Mouse (Mus musculus): Measurements from ENCODE around the gene Necap1. TPM values are rescaled to one million over a fixed set of nuclear protein-coding genes. Genes with fewer than 3 reads are reported as not detected.

Gene Necap1
- polyA plus RNA-seq, 1 experiment, result 21.9 TPM

GRCm38 (mm10) chr6:122869846-122870245, 4.4 kb upstream of the Necap1 start:
- H3K27me3 ChIP-seq (ENCODE audit: control insufficient read depth, insufficient read depth, insufficient read length), result no peaks in the 10 kb centered on the region
- peak overlapping the region; percentile 2 for H3K4me3 ChIP-seq
- peaks cover 4% of the 10 kb centered on the region for H3K79me2 ChIP-seq (ENCODE audit: control insufficient read depth, insufficient read depth)
- peak overlapping the region; percentile 77 for H3K4me2 ChIP-seq (ENCODE audit: low read depth)
- no peak overlapping the region for H3ac ChIP-seq (ENCODE audit: control insufficient read depth, insufficient read length)
- TF ChIP-seq SRF (IDR thresholded peaks at IDR 0.05; ENCODE audit: control insufficient read depth, insufficient read length, low read depth), result no peak
- 0 out of 2 replicates have a peak, but pooled peaks have one; percentile 22 for TF ChIP-seq CEBPB (IDR thresholded peaks at IDR 0.05; ENCODE audit: insufficient read depth, poor library complexity, severe bottlenecking)
- no peaks in the 10 kb centered on the region for H3K36me3 ChIP-seq (ENCODE audit: control insufficient read depth, insufficient read depth)

DNA sequence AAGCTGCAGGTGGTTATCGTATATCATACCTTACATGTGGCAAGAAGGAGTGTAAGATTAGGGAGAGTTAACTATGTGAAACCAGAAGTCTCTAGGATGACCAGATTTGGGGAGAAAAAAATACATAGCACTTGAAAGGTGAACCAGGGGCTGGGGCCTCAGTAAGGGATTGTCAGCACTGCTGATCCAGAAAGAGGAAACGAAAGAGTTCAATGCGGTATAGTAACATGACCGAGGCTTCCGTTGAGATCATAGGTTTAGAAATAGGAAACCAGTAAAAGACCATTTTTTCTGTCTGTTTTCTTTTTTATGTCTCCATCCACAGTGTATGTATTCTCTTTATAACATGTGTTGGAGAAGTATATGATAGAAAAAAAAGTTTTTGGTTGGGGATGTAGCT, 1.5 kb upstream of the Necap1 start:
- peaks cover 14% of the 10 kb centered on the region for H3K36me3 ChIP-seq (ENCODE audit: control insufficient read depth, insufficient read depth)
- no peak overlapping the region for H3ac ChIP-seq (ENCODE audit: control insufficient read depth, insufficient read length)
- H3K79me2 ChIP-seq (ENCODE audit: control insufficient read depth, insufficient read depth), result peaks cover 33% of the 10 kb centered on the region
- no peaks in the 10 kb centered on the region for H3K27me3 ChIP-seq (ENCODE audit: control insufficient read depth, insufficient read depth, insufficient read length)
- no peak overlapping the region for H3K4me3 ChIP-seq
- no peak for TF ChIP-seq POLR2AphosphoS2 (IDR thresholded peaks at IDR 0.05; ENCODE audit: insufficient read length, low read depth)
- no peak for TF ChIP-seq SRF (IDR thresholded peaks at IDR 0.05; ENCODE audit: control insufficient read depth, insufficient read length, low read depth)
- TF ChIP-seq E2F4 (IDR thresholded peaks at IDR 0.05; ENCODE audit: insufficient read depth), result no peak
- TF ChIP-seq POLR2A (IDR thresholded peaks at IDR 0.05; ENCODE audit: insufficient read length, low read depth), result no peak
- no peak for TF ChIP-seq TCF3 (IDR thresholded peaks at IDR 0.05; ENCODE audit: insufficient read length, low read depth)
- no peak for TF ChIP-seq MAX (IDR thresholded peaks at IDR 0.05; ENCODE audit: low read depth)
- TF ChIP-seq REST (IDR thresholded peaks at IDR 0.05; ENCODE audit: insufficient read depth, insufficient read length), result no peak
- TF ChIP-seq MYOD1 (IDR thresholded peaks at IDR 0.05; ENCODE audit: control insufficient read depth in 1 of 3, insufficient read length in 2 of 3, low read depth in 2 of 3), result no peak
- TF ChIP-seq TCF12 (IDR thresholded peaks at IDR 0.05; ENCODE audit: insufficient read depth, poor library complexity, severe bottlenecking), result no peak
- no peak for TF ChIP-seq CEBPB (IDR thresholded peaks at IDR 0.05; ENCODE audit: insufficient read depth, poor library complexity, severe bottlenecking)
- TF ChIP-seq MYOG (IDR thresholded peaks at IDR 0.05; ENCODE audit: control insufficient read depth in 1 of 3, insufficient read depth in 1 of 3, insufficient read length in 2 of 3, low read depth in 2 of 3), result no peak
- TF ChIP-seq USF1 (IDR thresholded peaks at IDR 0.05; ENCODE audit: low read depth), result no peak
- H3K4me2 ChIP-seq (ENCODE audit: low read depth), result no peak overlapping the region

GRCm38 (mm10) chr6:122874720-122875389, 581 bp downstream of the Necap1 start:
- Histone ChIP-seq H3K79me2 (ENCODE audit: control insufficient read depth, insufficient read depth) (peaks cover 54% of the 10 kb centered on the region), H3K4me3 (peak overlapping the region; percentile 70), H3K27me3 (ENCODE audit: control insufficient read depth, insufficient read depth, insufficient read length) (no peaks in the 10 kb centered on the region), H3K36me3 (ENCODE audit: control insufficient read depth, insufficient read depth) (peaks cover 20% of the 10 kb centered on the region), H3ac (ENCODE audit: control insufficient read depth, insufficient read length) (peak overlapping the region; percentile 21), H3K4me2 (ENCODE audit: low read depth) (peak overlapping the region; percentile 77)
- TF ChIP-seq MYOG (IDR thresholded peaks at IDR 0.05; ENCODE audit: control insufficient read depth in 1 of 3, insufficient read depth in 1 of 3, insufficient read length in 2 of 3, low read depth in 2 of 3), result peak in 1 of 3 experiments; percentile 20
- no peak for TF ChIP-seq CEBPB (IDR thresholded peaks at IDR 0.05; ENCODE audit: insufficient read depth, poor library complexity, severe bottlenecking)
- no peak for TF ChIP-seq REST (IDR thresholded peaks at IDR 0.05; ENCODE audit: insufficient read depth, insufficient read length)
- no peak for TF ChIP-seq POLR2AphosphoS2 (IDR thresholded peaks at IDR 0.05; ENCODE audit: insufficient read length, low read depth)

GRCm38 (mm10) chr6:122879141-122879735, 5.0 kb downstream of the Necap1 start:
- no peak for TF ChIP-seq SRF (IDR thresholded peaks at IDR 0.05; ENCODE audit: control insufficient read depth, insufficient read length, low read depth)
- no peak for TF ChIP-seq POLR2AphosphoS2 (IDR thresholded peaks at IDR 0.05; ENCODE audit: insufficient read length, low read depth)
- TF ChIP-seq TCF3 (IDR thresholded peaks at IDR 0.05; ENCODE audit: insufficient read length, low read depth), result no peak
- TF ChIP-seq MAX (IDR thresholded peaks at IDR 0.05; ENCODE audit: low read depth), result no peak
- no peak for TF ChIP-seq CEBPB (IDR thresholded peaks at IDR 0.05; ENCODE audit: insufficient read depth, poor library complexity, severe bottlenecking)
- no peak for TF ChIP-seq POLR2A (IDR thresholded peaks at IDR 0.05; ENCODE audit: insufficient read length, low read depth)
- TF ChIP-seq MYOD1 (IDR thresholded peaks at IDR 0.05; ENCODE audit: control insufficient read depth in 1 of 3, insufficient read length in 2 of 3, low read depth in 2 of 3), result no peak
- TF ChIP-seq USF1 (IDR thresholded peaks at IDR 0.05; ENCODE audit: low read depth), result no peak
- Histone ChIP-seq H3K36me3 (ENCODE audit: control insufficient read depth, insufficient read depth) (peaks cover 46% of the 10 kb centered on the region), H3K27me3 (ENCODE audit: control insufficient read depth, insufficient read depth, insufficient read length) (no peaks in the 10 kb centered on the region)

DNA sequence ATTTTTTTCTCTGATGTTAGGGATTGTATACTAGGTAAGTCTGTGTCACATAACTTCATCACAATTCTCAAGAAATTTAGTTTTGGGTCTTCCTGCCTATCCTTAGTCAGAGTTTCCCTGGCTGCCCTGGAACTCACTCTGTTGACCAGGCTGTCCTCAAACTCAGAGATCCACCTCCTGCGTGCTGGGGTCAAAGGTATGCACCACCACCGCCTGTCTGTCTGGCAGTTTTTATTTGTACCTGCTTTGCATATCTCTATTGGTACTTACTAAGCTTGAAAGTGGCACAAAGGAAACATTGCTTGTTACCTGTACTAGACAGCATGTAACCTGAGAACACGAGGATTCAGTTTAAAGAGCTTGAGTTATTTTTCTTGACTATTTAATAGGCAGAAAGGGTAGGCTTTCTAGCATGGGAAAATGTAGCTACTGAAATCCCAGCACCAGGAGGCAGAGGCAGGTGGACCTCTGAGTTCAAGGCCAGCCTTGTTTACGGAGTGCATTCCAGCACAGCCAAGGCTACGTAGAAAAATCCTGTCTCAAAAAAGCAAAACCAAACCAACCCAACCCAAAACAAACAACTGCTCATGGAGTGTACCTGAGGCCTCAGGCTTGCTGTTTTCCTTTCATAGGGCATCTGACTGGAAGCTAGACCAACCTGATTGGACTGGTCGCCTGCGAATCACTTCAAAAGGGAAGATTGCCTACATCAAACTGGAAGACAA, 5.7 kb downstream of the Necap1 start:
- Histone ChIP-seq H3ac (ENCODE audit: control insufficient read depth, insufficient read length) (no peak overlapping the region), H3K4me2 (ENCODE audit: low read depth) (no peak overlapping the region), H3K36me3 (ENCODE audit: control insufficient read depth, insufficient read depth) (peaks cover 48% of the 10 kb centered on the region), H3K4me3 (no peak overlapping the region), H3K79me2 (ENCODE audit: control insufficient read depth, insufficient read depth) (peaks cover 50% of the 10 kb centered on the region), H3K27me3 (ENCODE audit: control insufficient read depth, insufficient read depth, insufficient read length) (no peaks in the 10 kb centered on the region)
- TF ChIP-seq MYOD1 (IDR thresholded peaks at IDR 0.05; ENCODE audit: control insufficient read depth in 1 of 3, insufficient read length in 2 of 3, low read depth in 2 of 3) (no peak), MAX (IDR thresholded peaks at IDR 0.05; ENCODE audit: low read depth) (no peak), POLR2A (IDR thresholded peaks at IDR 0.05; ENCODE audit: insufficient read length, low read depth) (no peak), CEBPB (IDR thresholded peaks at IDR 0.05; ENCODE audit: insufficient read depth, poor library complexity, severe bottlenecking) (no peak), TCF3 (IDR thresholded peaks at IDR 0.05; ENCODE audit: insufficient read length, low read depth) (no peak), POLR2AphosphoS2 (IDR thresholded peaks at IDR 0.05; ENCODE audit: insufficient read length, low read depth) (no peak), SRF (IDR thresholded peaks at IDR 0.05; ENCODE audit: control insufficient read depth, insufficient read length, low read depth) (no peak), USF1 (IDR thresholded peaks at IDR 0.05; ENCODE audit: low read depth) (no peak), TCF12 (IDR thresholded peaks at IDR 0.05; ENCODE audit: insufficient read depth, poor library complexity, severe bottlenecking) (no peak), REST (IDR thresholded peaks at IDR 0.05; ENCODE audit: insufficient read depth, insufficient read length) (no peak), E2F4 (IDR thresholded peaks at IDR 0.05; ENCODE audit: insufficient read depth) (no peak), MYOG (IDR thresholded peaks at IDR 0.05; ENCODE audit: control insufficient read depth in 1 of 3, insufficient read depth in 1 of 3, insufficient read length in 2 of 3, low read depth in 2 of 3) (no peak)

More at GRCm38 (mm10) chr6:122879141-122879735, 5.0 kb downstream of the Necap1 start:
- H3K79me2 ChIP-seq (ENCODE audit: control insufficient read depth, insufficient read depth), result peaks cover 55% of the 10 kb centered on the region
- no peak overlapping the region for H3K4me2 ChIP-seq (ENCODE audit: low read depth)
- no peak overlapping the region for H3K4me3 ChIP-seq
- no peak overlapping the region for H3ac ChIP-seq (ENCODE audit: control insufficient read depth, insufficient read length)

Data from myocyte (in vitro differentiated cells).